Mouse (Mus musculus) sigmoid colon, adult 10 weeks (tissue): Measurements from ENCODE around the gene Dtwd1. TPM values are rescaled to one million over a fixed set of nuclear protein-coding genes. Genes with fewer than 3 reads are reported as not detected.

Experiments
- polyA plus RNA-seq: library from polyadenylated mRNA; stranded (reverse); fragments of 350-450 nt; fragmentation: Illumina TruSeq; extraction: RNeasy Lipid Tissue Mini Kit (QIAGEN cat#74804); gene quantifications from one replicate; pipeline ENCODE4 v1.2.3, GENCODE M21; 2014; ENCODE audit warnings: low read depth, low replicate concordance

Dtwd1 gene
- polyA plus RNA-seq: 10.4 TPM

DNA sequence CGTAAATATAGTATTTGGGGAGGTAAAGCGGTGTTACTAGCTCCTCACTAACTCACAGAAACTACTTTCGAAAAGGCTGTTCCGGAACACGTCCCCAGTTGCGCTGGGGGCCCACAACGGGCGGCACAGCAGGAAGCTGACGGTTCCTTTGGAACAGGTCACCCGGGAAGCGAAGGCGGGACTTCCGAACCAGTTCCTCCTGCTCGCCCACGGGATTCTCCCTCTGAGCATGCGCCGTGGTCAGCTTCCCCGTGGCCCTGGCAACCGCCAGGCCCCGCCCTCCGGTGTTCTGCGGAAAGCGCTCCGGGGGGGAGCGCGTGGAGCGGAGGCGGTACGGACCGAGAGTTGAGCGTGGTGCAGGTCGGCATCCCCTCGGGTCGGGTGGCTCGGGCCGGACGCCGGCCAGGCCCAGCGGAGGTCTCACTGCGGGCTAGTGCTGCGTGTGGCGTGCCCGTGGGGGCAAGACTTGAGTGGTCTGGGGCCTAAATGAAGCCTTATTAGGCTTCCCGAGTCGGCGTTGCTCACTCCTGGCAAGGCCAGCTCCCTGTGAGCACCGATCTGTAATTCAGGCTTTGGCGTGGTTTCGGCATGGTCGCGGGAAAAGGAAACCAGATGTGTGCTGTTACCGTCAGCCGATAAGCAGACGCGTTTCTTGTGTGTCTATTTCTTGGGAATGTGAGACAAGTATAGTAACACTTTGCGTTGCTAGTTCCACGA lies at the start of gene Dtwd1, which contains the start of gene Fam227b:
Gene Dtwd1 (plus strand): TSS at position 287 of the 717 bp plus-strand sequence.
Gene Fam227b (minus strand): TSS at position 150 of the 717 bp plus-strand sequence.

DNA sequence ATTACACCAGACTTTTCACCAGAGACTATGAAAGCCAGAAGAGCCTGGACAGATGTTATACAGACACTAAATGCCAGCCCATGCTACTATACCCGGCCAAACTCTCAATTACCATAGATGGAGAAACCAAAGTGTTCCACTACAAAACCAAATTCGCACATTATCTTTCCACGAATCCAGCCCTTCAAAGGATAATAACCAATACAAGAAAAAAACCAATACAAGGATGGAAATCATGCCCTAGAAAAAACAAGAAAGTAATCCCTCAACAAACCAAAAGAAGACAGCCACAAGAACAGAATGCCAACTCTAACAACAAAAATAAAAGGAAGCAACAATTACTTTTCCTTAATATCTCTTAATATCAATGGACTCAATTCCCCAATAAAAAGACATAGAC lies 62.9 kb downstream of the Dtwd1 start, which contains the start of gene Gm17555:
Gene Gm17555 (plus strand): TSS at position 301 of the 400 bp plus-strand sequence.

Other genes starting within 250 kb of the Dtwd1 start
- 33.9 TPM for gene Fgf7, start 117.5 kb upstream of the Dtwd1 start, polyA plus RNA-seq
- gene Fam227b, start 137 bp upstream of the Dtwd1 start, polyA plus RNA-seq: not detected
- not detected for gene Gm17555, start 63.0 kb downstream of the Dtwd1 start, polyA plus RNA-seq